Mouse (Mus musculus): ENCODE results near the gene Smarca2. TPM values are rescaled to one million over a fixed set of nuclear protein-coding genes. Genes with fewer than 3 reads are reported as not detected.
A peak's percentile ranks its signal among the peaks of the same experiment; 100 is the strongest.
"Not testable (repeated sequence)": the region's sequence is repeated elsewhere in the genome, so short reads cannot be mapped to it uniquely, and the experiment has no call there.

Smarca2 gene
- polyA plus RNA-seq, 1 experiment: 156 TPM

- Histone ChIP-seq H3K4me3 (ENCODE audit: insufficient read depth, low read length) (no peak overlapping the region), H3K4me1 (ENCODE audit: control insufficient read depth, insufficient read depth, low read length) (peaks cover 5% of the 10 kb centered on the region; the same call in 1 of the 2 replicates), H3K27ac (ENCODE audit: insufficient read depth, low read length) (no peak overlapping the region)
- no peak for TF ChIP-seq CTCF (IDR thresholded peaks at IDR 0.05; ENCODE audit: extremely low read depth, insufficient read depth, low read length)
Observed at GRCm38 (mm10) chr19:26731121-26731520, 126.3 kb downstream of the Smarca2 start.

- Histone ChIP-seq H3K4me3 (ENCODE audit: insufficient read depth, low read length) (no peak overlapping the region), H3K27ac (ENCODE audit: insufficient read depth, low read length) (no peak overlapping the region)
- TF ChIP-seq POLR2A (IDR thresholded peaks at IDR 0.05; ENCODE audit: extremely low read depth, insufficient read depth, low read length): no peak
Observed at GRCm38 (mm10) chr19:26731809-26732208, 127.0 kb downstream of the Smarca2 start.

GRCm38 (mm10) chr19:26733055-26733454, 128.2 kb downstream of the Smarca2 start:
- TF ChIP-seq POLR2A (IDR thresholded peaks at IDR 0.05; ENCODE audit: extremely low read depth, insufficient read depth, low read length): no peak
- no peak for TF ChIP-seq CTCF (IDR thresholded peaks at IDR 0.05; ENCODE audit: extremely low read depth, insufficient read depth, low read length)
- Histone ChIP-seq H3K4me3 (ENCODE audit: insufficient read depth, low read length) (no peak overlapping the region), H3K27ac (ENCODE audit: insufficient read depth, low read length) (no peak overlapping the region), H3K4me1 (ENCODE audit: control insufficient read depth, insufficient read depth, low read length) (peaks cover 5% of the 10 kb centered on the region; the same call in 1 of the 2 replicates)

More at GRCm38 (mm10) chr19:26731809-26732208, 127.0 kb downstream of the Smarca2 start:
- H3K4me1 ChIP-seq (ENCODE audit: control insufficient read depth, insufficient read depth, low read length): peaks cover 5% of the 10 kb centered on the region; the same call in 1 of the 2 replicates

GRCm38 (mm10) chr19:26733546-26734100, 128.8 kb downstream of the Smarca2 start:
- Histone ChIP-seq H3K4me1 (ENCODE audit: control insufficient read depth, insufficient read depth, low read length) (peaks cover 7% of the 10 kb centered on the region), H3K4me3 (ENCODE audit: insufficient read depth, low read length) (no peak overlapping the region), H3K27ac (ENCODE audit: insufficient read depth, low read length) (no peak overlapping the region)
- TF ChIP-seq POLR2A (IDR thresholded peaks at IDR 0.05; ENCODE audit: extremely low read depth, insufficient read depth, low read length) (no peak), CTCF (IDR thresholded peaks at IDR 0.05; ENCODE audit: extremely low read depth, insufficient read depth, low read length) (no peak)

GRCm38 (mm10) chr19:26734704-26735109, 129.9 kb downstream of the Smarca2 start:
- no peak for TF ChIP-seq POLR2A (IDR thresholded peaks at IDR 0.05; ENCODE audit: extremely low read depth, insufficient read depth, low read length)
- TF ChIP-seq CTCF (IDR thresholded peaks at IDR 0.05; ENCODE audit: extremely low read depth, insufficient read depth, low read length): no peak
- Histone ChIP-seq H3K4me1 (ENCODE audit: control insufficient read depth, insufficient read depth, low read length) (peaks cover 7% of the 10 kb centered on the region), H3K27ac (ENCODE audit: insufficient read depth, low read length) (no peak overlapping the region), H3K4me3 (ENCODE audit: insufficient read depth, low read length) (no peak overlapping the region)

- not testable (repeated sequence) for H3K27ac ChIP-seq (ENCODE audit: insufficient read depth, low read length)
Observed at GRCm38 (mm10) chr19:26745021-26745420, 140.2 kb downstream of the Smarca2 start.

GRCm38 (mm10) chr19:26745567-26745966, 140.7 kb downstream of the Smarca2 start:
- no peak for TF ChIP-seq POLR2A (IDR thresholded peaks at IDR 0.05; ENCODE audit: extremely low read depth, insufficient read depth, low read length)
- TF ChIP-seq CTCF (IDR thresholded peaks at IDR 0.05; ENCODE audit: extremely low read depth, insufficient read depth, low read length): no peak
- H3K27ac ChIP-seq (ENCODE audit: insufficient read depth, low read length): no peak overlapping the region
- peaks cover 3% of the 10 kb centered on the region; the same call in 1 of the 2 replicates for H3K4me1 ChIP-seq (ENCODE audit: control insufficient read depth, insufficient read depth, low read length)
- no peak overlapping the region for H3K4me3 ChIP-seq (ENCODE audit: insufficient read depth, low read length)

More at GRCm38 (mm10) chr19:26745021-26745420, 140.2 kb downstream of the Smarca2 start:
- not testable (repeated sequence) for H3K4me1 ChIP-seq (ENCODE audit: control insufficient read depth, insufficient read depth, low read length); H3K4me3 ChIP-seq (ENCODE audit: insufficient read depth, low read length)

- no peak for TF ChIP-seq CTCF (IDR thresholded peaks at IDR 0.05; ENCODE audit: extremely low read depth, insufficient read depth, low read length)
- no peak for TF ChIP-seq POLR2A (IDR thresholded peaks at IDR 0.05; ENCODE audit: extremely low read depth, insufficient read depth, low read length)
- Histone ChIP-seq H3K4me1 (ENCODE audit: control insufficient read depth, insufficient read depth, low read length) (peaks cover 3% of the 10 kb centered on the region; the same call in 1 of the 2 replicates), H3K27ac (ENCODE audit: insufficient read depth, low read length) (no peak overlapping the region), H3K4me3 (ENCODE audit: insufficient read depth, low read length) (no peak overlapping the region)
Observed at GRCm38 (mm10) chr19:26746290-26746689, 141.4 kb downstream of the Smarca2 start.

- no peak for TF ChIP-seq CTCF (IDR thresholded peaks at IDR 0.05; ENCODE audit: extremely low read depth, insufficient read depth, low read length)
- TF ChIP-seq POLR2A (IDR thresholded peaks at IDR 0.05; ENCODE audit: extremely low read depth, insufficient read depth, low read length): no peak
- Histone ChIP-seq H3K27ac (ENCODE audit: insufficient read depth, low read length) (no peak overlapping the region), H3K4me1 (ENCODE audit: control insufficient read depth, insufficient read depth, low read length) (peaks cover 3% of the 10 kb centered on the region; the same call in 1 of the 2 replicates), H3K4me3 (ENCODE audit: insufficient read depth, low read length) (peak overlapping the region; percentile 43)
Observed at GRCm38 (mm10) chr19:26746709-26747467, 142.0 kb downstream of the Smarca2 start.

Measured in cortical plate, adult 2 months (tissue).